Mouse (Mus musculus): Measurements from ENCODE around the gene Tiam2. TPM values are rescaled to one million over a fixed set of nuclear protein-coding genes. Genes with fewer than 3 reads are reported as not detected.

The Tiam2 gene
- polyA plus RNA-seq, 1 experiment from 2014 or later = 1.2 TPM

DNA sequence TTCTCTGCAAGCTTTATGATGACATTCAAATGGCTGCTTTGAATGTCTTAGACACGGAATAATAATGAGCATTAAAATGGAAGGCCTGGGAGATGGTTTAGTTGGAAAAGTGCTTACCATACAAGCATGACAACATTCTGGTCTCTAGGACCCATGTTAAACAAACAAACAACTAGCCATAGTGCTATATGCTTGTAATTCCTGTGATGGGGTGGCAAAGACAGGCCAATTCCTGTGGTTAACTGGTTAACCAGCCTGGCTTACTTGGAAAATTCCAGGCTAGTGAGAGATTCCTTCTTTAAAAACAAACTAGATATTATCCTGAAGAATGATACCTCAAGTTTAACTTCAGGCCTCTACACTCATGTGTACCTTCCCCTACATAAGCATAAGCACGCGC lies 140.3 kb downstream of the Tiam2 start:
- DNase-seq (ENCODE audit: low spot score) (no peak), ATAC-seq (ENCODE audit: low FRiP score, low TSS enrichment) (no peak)
- Histone ChIP-seq H3K27me3 (ENCODE audit: control insufficient read depth, insufficient read depth, low read length) (no peaks in the 10 kb centered on the region), H3K36me3 (ENCODE audit: control insufficient read depth, insufficient read depth, low read length) (no peaks in the 10 kb centered on the region), H3K4me2 (replicated peaks; ENCODE audit: low read depth) (no peak overlapping the region), H3K4me3 (ENCODE audit: low read depth, low read length) (no peak overlapping the region), H3K4me1 (replicated peaks; ENCODE audit: control insufficient read depth, insufficient read depth) (no peaks in the 10 kb centered on the region), H3K27ac (replicated peaks) (no peak overlapping the region), H3K9me3 (ENCODE audit: control insufficient read depth, low read length) (no peaks in the 10 kb centered on the region), H3K9ac (ENCODE audit: low read length) (no peak overlapping the region)
- TF ChIP-seq CTCF (IDR thresholded peaks at IDR 0.05; ENCODE audit: low read depth) (no peak), EP300 (optimal IDR thresholded peaks at IDR 0.05) (no peak)
- WGBS = 87% methylated on average over 3 of the region's 3 CpGs

- DNase-seq (ENCODE audit: low spot score) (no peak), ATAC-seq (ENCODE audit: low FRiP score, low TSS enrichment) (no peak)
- no peak overlapping the region for H3K9ac ChIP-seq (ENCODE audit: low read length)
- TF ChIP-seq CTCF (IDR thresholded peaks at IDR 0.05; ENCODE audit: low read depth) = no peak
- TF ChIP-seq EP300 (optimal IDR thresholded peaks at IDR 0.05) = no peak
- H3K4me2 ChIP-seq (replicated peaks; ENCODE audit: low read depth) = no peak overlapping the region
- H3K4me1 ChIP-seq (replicated peaks; ENCODE audit: control insufficient read depth, insufficient read depth) = no peaks in the 10 kb centered on the region
- H3K36me3 ChIP-seq (ENCODE audit: control insufficient read depth, insufficient read depth, low read length) = no peaks in the 10 kb centered on the region
- no peaks in the 10 kb centered on the region for H3K27me3 ChIP-seq (ENCODE audit: control insufficient read depth, insufficient read depth, low read length)
- H3K4me3 ChIP-seq (ENCODE audit: low read depth, low read length) = no peak overlapping the region
- no peak overlapping the region for H3K27ac ChIP-seq (replicated peaks)
- 82% methylated on average over 8 of the region's 8 CpGs for WGBS
- no peaks in the 10 kb centered on the region for H3K9me3 ChIP-seq (ENCODE audit: control insufficient read depth, low read length)
These were observed 141.4 kb downstream of the Tiam2 start for GRCm38 (mm10) chr17:3467636-3468324.

- H3K4me1 ChIP-seq (replicated peaks; ENCODE audit: control insufficient read depth, insufficient read depth) = no peaks in the 10 kb centered on the region
- 86% methylated on average over 6 of the region's 6 CpGs for WGBS
These were observed 145.6 kb downstream of the Tiam2 start for GRCm38 (mm10) chr17:3472018-3472417.

DNA sequence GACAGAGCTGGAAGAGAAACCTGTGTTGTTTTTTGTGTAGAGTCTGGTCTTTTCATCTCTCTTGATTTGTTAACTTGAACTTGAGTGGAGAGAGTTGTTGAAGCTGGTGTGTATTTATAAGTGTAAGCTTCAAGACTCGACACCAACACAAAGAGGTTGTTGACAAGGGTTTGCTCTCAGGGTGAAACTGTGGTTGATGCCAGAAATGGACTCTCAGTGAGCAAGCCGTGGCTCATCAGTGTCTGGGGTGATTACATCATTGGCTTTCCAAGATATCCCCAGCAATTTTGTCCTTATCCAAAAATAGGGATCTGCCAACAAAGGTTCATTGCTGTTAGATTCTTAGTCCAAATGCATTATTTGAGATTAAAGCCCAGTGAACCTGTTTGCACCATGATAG lies 150.2 kb downstream of the Tiam2 start:
- Histone ChIP-seq H3K9ac (ENCODE audit: low read length) (no peak overlapping the region), H3K27ac (replicated peaks) (no peak overlapping the region), H3K9me3 (ENCODE audit: control insufficient read depth, low read length) (no peaks in the 10 kb centered on the region), H3K36me3 (ENCODE audit: control insufficient read depth, insufficient read depth, low read length) (no peaks in the 10 kb centered on the region), H3K27me3 (ENCODE audit: control insufficient read depth, insufficient read depth, low read length) (no peaks in the 10 kb centered on the region), H3K4me1 (replicated peaks; ENCODE audit: control insufficient read depth, insufficient read depth) (no peaks in the 10 kb centered on the region), H3K4me2 (replicated peaks; ENCODE audit: low read depth) (no peak overlapping the region), H3K4me3 (ENCODE audit: low read depth, low read length) (no peak overlapping the region)
- 65% methylated on average over 2 of the region's 2 CpGs for WGBS
- ATAC-seq (ENCODE audit: low FRiP score, low TSS enrichment) (no peak), DNase-seq (ENCODE audit: low spot score) (no peak)
- no peak for TF ChIP-seq EP300 (optimal IDR thresholded peaks at IDR 0.05)

More at GRCm38 (mm10) chr17:3472018-3472417, 145.6 kb downstream of the Tiam2 start:
- H3K4me2 ChIP-seq (replicated peaks; ENCODE audit: low read depth) = no peak overlapping the region
- no peaks in the 10 kb centered on the region for H3K9me3 ChIP-seq (ENCODE audit: control insufficient read depth, low read length)
- DNase-seq (ENCODE audit: low spot score) (no peak), ATAC-seq (ENCODE audit: low FRiP score, low TSS enrichment) (no peak)
- no peaks in the 10 kb centered on the region for H3K36me3 ChIP-seq (ENCODE audit: control insufficient read depth, insufficient read depth, low read length)
- H3K27ac ChIP-seq (replicated peaks) = no peak overlapping the region
- no peak overlapping the region for H3K9ac ChIP-seq (ENCODE audit: low read length)
- no peak overlapping the region for H3K4me3 ChIP-seq (ENCODE audit: low read depth, low read length)
- no peak for TF ChIP-seq EP300 (optimal IDR thresholded peaks at IDR 0.05)
- TF ChIP-seq CTCF (IDR thresholded peaks at IDR 0.05; ENCODE audit: low read depth) = no peak
- H3K27me3 ChIP-seq (ENCODE audit: control insufficient read depth, insufficient read depth, low read length) = no peaks in the 10 kb centered on the region

- Histone ChIP-seq H3K9me3 (ENCODE audit: control insufficient read depth, low read length) (no peaks in the 10 kb centered on the region), H3K4me1 (replicated peaks; ENCODE audit: control insufficient read depth, insufficient read depth) (no peaks in the 10 kb centered on the region), H3K27ac (replicated peaks) (no peak overlapping the region), H3K9ac (ENCODE audit: low read length) (no peak overlapping the region), H3K36me3 (ENCODE audit: control insufficient read depth, insufficient read depth, low read length) (no peaks in the 10 kb centered on the region), H3K4me3 (ENCODE audit: low read depth, low read length) (no peak overlapping the region), H3K4me2 (replicated peaks; ENCODE audit: low read depth) (no peak overlapping the region), H3K27me3 (ENCODE audit: control insufficient read depth, insufficient read depth, low read length) (no peaks in the 10 kb centered on the region)
- DNase-seq (ENCODE audit: low spot score) (no peak), ATAC-seq (ENCODE audit: low FRiP score, low TSS enrichment) (no peak)
- WGBS = 58% methylated on average over 7 of the region's 7 CpGs
- peak; percentile 46 for TF ChIP-seq CTCF (IDR thresholded peaks at IDR 0.05; ENCODE audit: low read depth)
- TF ChIP-seq EP300 (optimal IDR thresholded peaks at IDR 0.05) = no peak
These were observed 155.5 kb downstream of the Tiam2 start for GRCm38 (mm10) chr17:3481576-3482575.

GRCm38 (mm10) chr17:3483091-3483490 lies 156.7 kb downstream of the Tiam2 start:
- no peak overlapping the region for H3K4me3 ChIP-seq (ENCODE audit: low read depth, low read length)
- no peak overlapping the region for H3K4me2 ChIP-seq (replicated peaks; ENCODE audit: low read depth)
- no peak for TF ChIP-seq CTCF (IDR thresholded peaks at IDR 0.05; ENCODE audit: low read depth)
- TF ChIP-seq EP300 (optimal IDR thresholded peaks at IDR 0.05) = no peak
- H3K27ac ChIP-seq (replicated peaks) = no peak overlapping the region
- WGBS = 82% methylated on average over 8 of the region's 8 CpGs
- no peaks in the 10 kb centered on the region for H3K36me3 ChIP-seq (ENCODE audit: control insufficient read depth, insufficient read depth, low read length)
- DNase-seq (ENCODE audit: low spot score) (no peak), ATAC-seq (ENCODE audit: low FRiP score, low TSS enrichment) (no peak)
- no peak overlapping the region for H3K9ac ChIP-seq (ENCODE audit: low read length)
- H3K4me1 ChIP-seq (replicated peaks; ENCODE audit: control insufficient read depth, insufficient read depth) = no peaks in the 10 kb centered on the region
- H3K27me3 ChIP-seq (ENCODE audit: control insufficient read depth, insufficient read depth, low read length) = no peaks in the 10 kb centered on the region
- H3K9me3 ChIP-seq (ENCODE audit: control insufficient read depth, low read length) = no peaks in the 10 kb centered on the region

Data from stomach, postnatal 0 days (tissue).